Mouse (Mus musculus): ENCODE results near the gene Adgrf3. TPM values are rescaled to one million over a fixed set of nuclear protein-coding genes. Genes with fewer than 3 reads are reported as not detected.

The Adgrf3 gene
- polyA plus RNA-seq, 1 experiment from 2014 or later = not detected

DNA sequence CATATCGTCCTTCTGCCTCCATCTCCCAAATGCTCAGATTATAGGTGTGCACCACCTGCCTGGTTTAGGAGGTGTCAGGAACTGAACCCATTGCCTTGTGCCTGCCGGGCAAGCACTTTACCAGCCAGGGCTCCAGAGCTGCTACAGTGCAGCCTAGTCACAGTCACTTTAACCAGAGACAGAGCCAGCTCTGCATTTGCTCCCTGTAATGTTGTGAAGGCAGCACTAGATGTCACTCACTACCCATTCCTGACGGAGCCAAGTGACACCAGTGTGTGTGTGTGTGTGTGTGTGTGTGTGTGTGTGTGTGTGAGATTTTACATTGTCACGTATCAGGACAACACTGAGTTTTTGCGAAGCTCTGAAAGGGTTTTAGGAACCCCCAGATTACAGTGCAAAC lies 4.0 kb downstream of the Adgrf3 start:
- H3K9ac ChIP-seq = no peak overlapping the region
- peak; percentile 71; the same call in 1 of the 2 replicates for ATAC-seq (ENCODE audit: low FRiP score, low read depth)
- H3K4me2 ChIP-seq = no peak overlapping the region
- H3K27me3 ChIP-seq = no peaks in the 10 kb centered on the region
- H3K9me3 ChIP-seq = no peaks in the 10 kb centered on the region
- H3K27ac ChIP-seq (replicated peaks) = no peak overlapping the region
- 0 out of 2 replicates have a peak, but pooled peaks cover 5% of the 10 kb centered on the region for H3K4me1 ChIP-seq (replicated peaks)
- WGBS = 45% methylated on average over 5 of the region's 5 CpGs
- H3K4me3 ChIP-seq = no peak overlapping the region
- H3K36me3 ChIP-seq = no peaks in the 10 kb centered on the region

GRCm38 (mm10) chr5:30198257-30198656 lies 7.3 kb downstream of the Adgrf3 start:
- H3K27me3 ChIP-seq = no peaks in the 10 kb centered on the region
- H3K4me1 ChIP-seq (replicated peaks) = 0 out of 2 replicates have a peak, but pooled peaks cover 5% of the 10 kb centered on the region
- no peak overlapping the region for H3K4me2 ChIP-seq
- no peaks in the 10 kb centered on the region for H3K36me3 ChIP-seq
- H3K9ac ChIP-seq = no peak overlapping the region
- H3K9me3 ChIP-seq = no peaks in the 10 kb centered on the region
- no peak overlapping the region for H3K4me3 ChIP-seq
- no peak overlapping the region for H3K27ac ChIP-seq (replicated peaks)
- ATAC-seq (ENCODE audit: low FRiP score, low read depth) = no peak
- 85% methylated on average over 7 of the region's 7 CpGs for WGBS

- ATAC-seq (ENCODE audit: low FRiP score, low read depth) = no peak
- Histone ChIP-seq H3K27ac (replicated peaks) (no peak overlapping the region), H3K4me3 (no peak overlapping the region), H3K9ac (no peak overlapping the region), H3K27me3 (no peaks in the 10 kb centered on the region), H3K36me3 (no peaks in the 10 kb centered on the region; the same call in 1 of the 2 replicates), H3K4me1 (replicated peaks) (no peaks in the 10 kb centered on the region), H3K4me2 (no peak overlapping the region), H3K9me3 (no peaks in the 10 kb centered on the region)
- WGBS = 90% methylated on average over 5 of the region's 5 CpGs
These were observed 10.2 kb downstream of the Adgrf3 start for GRCm38 (mm10) chr5:30195340-30195739.

GRCm38 (mm10) chr5:30192452-30192851 lies 13.1 kb downstream of the Adgrf3 start:
- Histone ChIP-seq H3K27ac (replicated peaks) (no peak overlapping the region), H3K27me3 (no peaks in the 10 kb centered on the region), H3K36me3 (peaks cover 5% of the 10 kb centered on the region), H3K4me3 (no peak overlapping the region), H3K9ac (no peak overlapping the region), H3K4me1 (replicated peaks) (no peaks in the 10 kb centered on the region), H3K4me2 (no peak overlapping the region), H3K9me3 (no peaks in the 10 kb centered on the region)
- WGBS = 87% methylated on average over 1 of the region's 1 CpGs
- no peak for ATAC-seq (ENCODE audit: low FRiP score, low read depth)

DNA sequence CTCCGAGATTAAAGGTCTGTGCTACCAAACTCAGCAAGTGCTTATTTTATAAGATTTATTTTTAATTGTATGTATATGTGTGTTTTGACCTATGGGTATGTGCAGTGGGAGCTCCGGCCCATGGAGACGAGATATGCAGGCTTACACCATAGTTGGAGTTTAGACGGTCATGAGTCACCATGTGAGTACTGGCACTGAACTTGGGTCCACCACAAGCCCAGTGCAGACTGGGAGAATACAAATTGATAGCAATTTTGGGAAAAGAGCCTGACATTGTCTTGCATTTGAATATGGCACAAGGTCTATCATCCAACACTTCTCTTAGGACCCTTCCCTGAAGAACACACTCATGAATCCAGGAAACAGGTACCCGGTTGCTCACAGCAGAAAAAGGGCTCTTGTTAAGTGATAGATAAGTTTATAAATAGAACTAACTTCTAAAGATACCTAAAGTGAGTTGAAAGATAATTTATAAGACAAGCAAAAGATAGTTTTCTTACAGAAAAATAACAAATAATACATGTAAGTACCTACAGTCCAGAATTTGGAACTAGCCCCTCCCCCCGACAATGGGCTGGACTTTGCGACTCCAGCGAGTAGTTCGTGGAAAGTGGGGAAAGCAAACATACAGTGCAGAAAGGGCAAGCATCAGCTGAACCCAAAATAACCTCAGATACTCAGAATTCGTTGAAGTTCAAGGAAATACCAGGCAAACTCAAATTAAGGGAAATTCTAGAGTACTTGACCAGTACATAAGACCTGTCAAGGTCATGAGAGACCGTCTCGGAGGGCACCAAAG lies 17.6 kb downstream of the Adgrf3 start:
- ATAC-seq (ENCODE audit: low FRiP score, low read depth) = no peak

GRCm38 (mm10) chr5:30175811-30176210 lies 29.7 kb downstream of the Adgrf3 start:
- Histone ChIP-seq H3K27me3 (no peaks in the 10 kb centered on the region), H3K9ac (no peak overlapping the region), H3K4me2 (no peak overlapping the region), H3K4me3 (no peak overlapping the region), H3K36me3 (peaks cover 79% of the 10 kb centered on the region), H3K9me3 (no peaks in the 10 kb centered on the region), H3K4me1 (replicated peaks) (no peaks in the 10 kb centered on the region), H3K27ac (replicated peaks) (no peak overlapping the region)
- 80% methylated on average over 4 of the region's 4 CpGs for WGBS
- ATAC-seq (ENCODE audit: low FRiP score, low read depth) = no peak

More for the DNA sequence above, 17.6 kb downstream of the Adgrf3 start:
- no peaks in the 10 kb centered on the region for H3K27me3 ChIP-seq
- no peak overlapping the region for H3K4me3 ChIP-seq
- H3K27ac ChIP-seq (replicated peaks) = no peak overlapping the region
- H3K4me2 ChIP-seq = no peak overlapping the region
- H3K4me1 ChIP-seq (replicated peaks) = no peaks in the 10 kb centered on the region
- no peaks in the 10 kb centered on the region for H3K9me3 ChIP-seq
- H3K9ac ChIP-seq = no peak overlapping the region
- 96% methylated on average over 12 of the region's 12 CpGs for WGBS
- peaks cover 35% of the 10 kb centered on the region for H3K36me3 ChIP-seq

- H3K9me3 ChIP-seq = no peaks in the 10 kb centered on the region
- 56% methylated on average over 20 of the region's 20 CpGs for WGBS
- H3K9ac ChIP-seq = no peak overlapping the region
- no peak overlapping the region for H3K4me2 ChIP-seq
- no peaks in the 10 kb centered on the region for H3K4me1 ChIP-seq (replicated peaks)
- H3K4me3 ChIP-seq = no peak overlapping the region
- ATAC-seq (ENCODE audit: low FRiP score, low read depth) = no peak
- no peak overlapping the region for H3K27ac ChIP-seq (replicated peaks)
- no peaks in the 10 kb centered on the region for H3K27me3 ChIP-seq
- H3K36me3 ChIP-seq = peaks cover 80% of the 10 kb centered on the region
These were observed 32.4 kb downstream of the Adgrf3 start for GRCm38 (mm10) chr5:30172931-30173692.

- Histone ChIP-seq H3K4me3 (no peak overlapping the region), H3K4me1 (replicated peaks) (no peaks in the 10 kb centered on the region), H3K27ac (replicated peaks) (no peak overlapping the region), H3K9ac (no peak overlapping the region), H3K27me3 (no peaks in the 10 kb centered on the region), H3K4me2 (no peak overlapping the region), H3K36me3 (peaks cover 79% of the 10 kb centered on the region), H3K9me3 (no peaks in the 10 kb centered on the region)
- ATAC-seq (ENCODE audit: low FRiP score, low read depth) = no peak
These were observed 33.4 kb downstream of the Adgrf3 start for GRCm38 (mm10) chr5:30172115-30172514.

- WGBS = 89% methylated on average over 5 of the region's 5 CpGs
- Histone ChIP-seq H3K36me3 (peaks cover 70% of the 10 kb centered on the region), H3K4me2 (no peak overlapping the region), H3K9me3 (no peaks in the 10 kb centered on the region), H3K27ac (replicated peaks) (no peak overlapping the region), H3K9ac (no peak overlapping the region), H3K27me3 (no peaks in the 10 kb centered on the region), H3K4me1 (replicated peaks) (no peaks in the 10 kb centered on the region), H3K4me3 (no peak overlapping the region)
- no peak for ATAC-seq (ENCODE audit: low FRiP score, low read depth)
These were observed 35.1 kb downstream of the Adgrf3 start for GRCm38 (mm10) chr5:30170303-30170940.

GRCm38 (mm10) chr5:30165234-30165946 lies 40.1 kb downstream of the Adgrf3 start:
- H3K36me3 ChIP-seq = peaks cover 35% of the 10 kb centered on the region
- H3K4me2 ChIP-seq = no peak overlapping the region
- 96% methylated on average over 5 of the region's 5 CpGs for WGBS
- H3K27ac ChIP-seq (replicated peaks) = no peak overlapping the region
- no peak overlapping the region for H3K9ac ChIP-seq
- H3K27me3 ChIP-seq = no peaks in the 10 kb centered on the region
- no peaks in the 10 kb centered on the region for H3K4me1 ChIP-seq (replicated peaks)
- H3K4me3 ChIP-seq = no peak overlapping the region
- no peak for ATAC-seq (ENCODE audit: low FRiP score, low read depth)
- H3K9me3 ChIP-seq = no peaks in the 10 kb centered on the region

DNA sequence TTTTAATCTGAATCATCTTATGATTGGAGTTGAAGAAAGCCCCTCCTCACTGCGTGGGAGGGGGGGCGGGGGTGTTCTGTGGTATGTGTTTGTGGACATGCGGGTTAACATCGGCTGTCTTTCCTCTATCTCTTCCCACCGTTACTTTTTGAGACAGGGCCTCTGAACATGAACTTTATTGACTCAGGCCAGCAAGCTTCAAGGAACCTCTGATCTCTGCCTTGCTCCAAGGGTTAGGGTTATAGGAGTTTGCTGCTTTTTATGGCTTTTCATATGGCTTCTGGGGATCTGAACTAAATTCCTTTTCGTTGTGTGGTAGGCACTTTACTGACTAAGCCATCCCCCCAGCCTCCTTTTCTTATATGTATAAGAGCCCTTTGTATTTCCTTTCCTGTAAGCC lies 43.2 kb downstream of the Adgrf3 start:
- ATAC-seq (ENCODE audit: low FRiP score, low read depth) = no peak

More for the DNA sequence above, 43.2 kb downstream of the Adgrf3 start:
- Histone ChIP-seq H3K4me1 (replicated peaks) (no peaks in the 10 kb centered on the region), H3K9me3 (no peaks in the 10 kb centered on the region), H3K9ac (no peak overlapping the region), H3K4me2 (no peak overlapping the region), H3K27me3 (no peaks in the 10 kb centered on the region), H3K4me3 (no peak overlapping the region), H3K27ac (replicated peaks) (no peak overlapping the region), H3K36me3 (peaks cover 10% of the 10 kb centered on the region)
- 84% methylated on average over 6 of the region's 6 CpGs for WGBS

All from hindbrain, embryonic 15.5 days (tissue).